Mouse (Mus musculus) intestine, embryonic 14.5 days (tissue): ENCODE data around the gene Kpna2. TPM values are rescaled to one million over a fixed set of nuclear protein-coding genes. Genes with fewer than 3 reads are reported as not detected.

Source experiments
- ATAC-seq: fragments of 200-750 bp; cut with Nextera tagmentation; replicated peaks from 2 replicates; pipeline ENCODE4 v1.8.0; 2017; ENCODE audit warnings: low read depth, moderate number of reproducible peaks, moderate TSS enrichment, moderate library complexity; ENCODE audit not compliant: low FRiP score, low TSS enrichment
- DNase-seq: peaks from one replicate; pipeline ENCODE4 v3.0.0-alpha.2; 2018; ENCODE audit warnings: low spot score
- H3K27ac ChIP-seq: fragments of 300-500 bp; sonication (generic); 2 replicates; pipeline ENCODE4 v1.5.1; 2014; ENCODE audit warnings: low read depth, mild to moderate bottlenecking, control low read depth
- H3K27me3 ChIP-seq: fragments of 300-500 bp; sonication (generic); replicated peaks from 2 replicates; pipeline ENCODE4 v1.6.1; 2014; ENCODE audit warnings: low read length, control low read depth; ENCODE audit not compliant: control insufficient read depth, insufficient read depth
- H3K36me3 ChIP-seq: fragments of 300-500 bp; sonication (generic); 2 replicates; pipeline ENCODE4 v1.6.1; 2014; ENCODE audit warnings: low read length, control low read depth; ENCODE audit not compliant: control insufficient read depth, insufficient read depth
- H3K4me1 ChIP-seq: fragments of 300-500 bp; sonication (generic); replicated peaks from 2 replicates; pipeline ENCODE4 v1.6.1; 2014; ENCODE audit warnings: low read length, control low read depth, mixed read lengths; ENCODE audit not compliant: control insufficient read depth, insufficient read depth
- H3K4me2 ChIP-seq: fragments of 300-500 bp; sonication (generic); 2 replicates; pipeline ENCODE4 v1.6.1; 2014; ENCODE audit warnings: low read length
- H3K4me3 ChIP-seq: fragments of 300-500 bp; sonication (generic); 2 replicates; pipeline ENCODE4 v1.5.1; 2014; ENCODE audit warnings: low read depth, low read length, control low read depth, mixed read lengths
- H3K9ac ChIP-seq: fragments of 300-500 bp; sonication (generic); 2 replicates; pipeline ENCODE4 v1.6.1; 2014; ENCODE audit warnings: mild to moderate bottlenecking, low read length
- H3K9me3 ChIP-seq: fragments of 300-500 bp; sonication (generic); 2 replicates; pipeline ENCODE4 v1.6.1; 2016; ENCODE audit warnings: low read length, control low read depth; ENCODE audit not compliant: control insufficient read depth
- WGBS: fragments of 180-500 bp; shearing (Covaris S2); extraction: QIAGEN DNeasy Blood & Tissue Kit; methylation state at CpG from one replicate; pipeline ENCODE4 v1.1.7; 2014; 5-methylcytosine and 5-hydroxymethylcytosine counted together
- polyA plus RNA-seq: library from polyadenylated mRNA; unstranded; fragments of >200 nt; fragmentation: Nextera tagmentation; extraction: Ambion mirVana; gene quantifications from 2 replicates; pipeline ENCODE4 v1.2.1, GENCODE M21; 2014

Kpna2 gene
- polyA plus RNA-seq, 1 experiment from 2014 or later, result 416 TPM

- Histone ChIP-seq H3K4me3 (no peak overlapping the region), H3K4me1 (peaks cover 10% of the 10 kb centered on the region; the same call in 1 of the 2 replicates), H3K9me3 (no peaks in the 10 kb centered on the region), H3K27ac (no peak overlapping the region), H3K4me2 (no peak overlapping the region), H3K36me3 (no peaks in the 10 kb centered on the region), H3K27me3 (no peaks in the 10 kb centered on the region), H3K9ac (no peak overlapping the region)
- 68% methylated on average over 9 of the region's 9 CpGs for WGBS
- ATAC-seq, result no peak
- DNase-seq, result no peak
Observed at GRCm38 (mm10) chr11:106954116-106954515, 45.2 kb downstream of the Kpna2 start.

Other genes with a start within 250 kb of the Kpna2 start
- 44.3 and 49.9 TPM in 2 replicates for gene Pecam1, start 248.9 kb downstream of the Kpna2 start, polyA plus RNA-seq
- 1.6 and 2.1 TPM in 2 replicates for gene Milr1, start 248.3 kb downstream of the Kpna2 start, polyA plus RNA-seq
- 11.5 and 13.5 TPM in 2 replicates for gene Polg2, start 220.0 kb downstream of the Kpna2 start, polyA plus RNA-seq
- gene Ddx5, start 210.4 kb downstream of the Kpna2 start, polyA plus RNA-seq, result 340 and 353 TPM in 2 replicates
- gene Cep95, start 210.3 kb downstream of the Kpna2 start, polyA plus RNA-seq, result 19.3 and 19.4 TPM in 2 replicates
- 17.1 and 19.2 TPM in 2 replicates for gene Smurf2, start 78.8 kb downstream of the Kpna2 start, polyA plus RNA-seq
- 1.8 and 2.9 TPM in 2 replicates for gene 1810010H24Rik, start 26.1 kb upstream of the Kpna2 start, polyA plus RNA-seq
- gene Bptf, start 132.6 kb upstream of the Kpna2 start, polyA plus RNA-seq, result 38.6 and 42.3 TPM in 2 replicates
- gene Nol11, start 189.8 kb upstream of the Kpna2 start, polyA plus RNA-seq, result 54.4 and 58.0 TPM in 2 replicates